Mouse (Mus musculus) limb, embryonic 11.5 days (tissue): Measurements from ENCODE around the gene Casd1. TPM values are rescaled to one million over a fixed set of nuclear protein-coding genes. Genes with fewer than 3 reads are reported as not detected.

Experiments
- polyA plus RNA-seq: library from polyadenylated mRNA; unstranded; fragments of >200 nt; fragmentation: Nextera tagmentation; extraction: Ambion mirVana; gene quantifications from 2 replicates; pipeline ENCODE4 v1.2.1, GENCODE M21; 2014

Casd1 gene
- polyA plus RNA-seq, 1 experiment from 2014 or later, result 79.2 TPM

Other genes with a start within 250 kb of the Casd1 start
- gene Col1a2, start 96.0 kb upstream of the Casd1 start, polyA plus RNA-seq, result 243 and 265 TPM in 2 replicates
- 49.3 and 53.4 TPM in 2 replicates for gene Sgce, start 146.4 kb downstream of the Casd1 start, polyA plus RNA-seq
- 38.9 and 40.0 TPM in 2 replicates for gene Peg10, start 146.5 kb downstream of the Casd1 start, polyA plus RNA-seq